Mouse (Mus musculus) embryonic facial prominence, embryonic 15.5 days (tissue): ENCODE results near the gene Gm281. TPM values are rescaled to one million over a fixed set of nuclear protein-coding genes. Genes with fewer than 3 reads are reported as not detected.
"Not testable (repeated sequence)": the region's sequence is repeated elsewhere in the genome, so short reads cannot be mapped to it uniquely, and the experiment has no call there.

Experiments used
- ATAC-seq: fragments of 200-750 bp; cut with Nextera tagmentation; 2 replicates; pipeline ENCODE4 v1.8.0; 2017; ENCODE audit warnings: low read depth, moderate TSS enrichment; ENCODE audit not compliant: insufficient number of reproducible peaks, low FRiP score, low TSS enrichment
- H3K27ac ChIP-seq: fragments of 300-500 bp; sonication (generic); replicated peaks from 2 replicates; pipeline ENCODE4 v1.5.1; 2015; ENCODE audit warnings: mild to moderate bottlenecking, inconsistent platforms
- H3K27me3 ChIP-seq: fragments of 300-500 bp; sonication (generic); 2 replicates; pipeline ENCODE4 v1.6.1; 2015; ENCODE audit warnings: inconsistent platforms
- H3K36me3 ChIP-seq: fragments of 300-500 bp; sonication (generic); 2 replicates; pipeline ENCODE4 v1.6.1; 2015; ENCODE audit warnings: mild to moderate bottlenecking, inconsistent platforms
- H3K4me1 ChIP-seq: fragments of 300-500 bp; sonication (generic); 2 replicates; pipeline ENCODE4 v1.6.1; 2015; ENCODE audit warnings: inconsistent platforms
- H3K4me2 ChIP-seq: fragments of 300-500 bp; sonication (generic); replicated peaks from 2 replicates; pipeline ENCODE4 v1.6.1; 2015; ENCODE audit warnings: mild to moderate bottlenecking, inconsistent platforms
- H3K4me3 ChIP-seq: fragments of 300-500 bp; sonication (generic); replicated peaks from 2 replicates; pipeline ENCODE4 v1.5.1; 2015; ENCODE audit warnings: mild to moderate bottlenecking, inconsistent platforms
- H3K9ac ChIP-seq: fragments of 300-500 bp; sonication (generic); 2 replicates; pipeline ENCODE4 v1.6.1; 2015; ENCODE audit warnings: inconsistent platforms
- H3K9me3 ChIP-seq: fragments of 300-500 bp; sonication (generic); replicated peaks from 2 replicates; pipeline ENCODE4 v1.6.1; 2016; ENCODE audit warnings: inconsistent platforms
- WGBS: fragments of 180-500 bp; shearing (Covaris S2); methylation state at CpG from one replicate; pipeline ENCODE4 v1.1.7; 2015; 5-methylcytosine and 5-hydroxymethylcytosine counted together
- polyA plus RNA-seq: library from polyadenylated mRNA; unstranded; fragments of >200 nt; fragmentation: Nextera tagmentation; extraction: Ambion mirVana; gene quantifications from 2 replicates; pipeline ENCODE4 v1.2.1, GENCODE M21; 2015

Gene Gm281
- 0.72 and 1.5 TPM in 2 replicates for polyA plus RNA-seq

DNA sequence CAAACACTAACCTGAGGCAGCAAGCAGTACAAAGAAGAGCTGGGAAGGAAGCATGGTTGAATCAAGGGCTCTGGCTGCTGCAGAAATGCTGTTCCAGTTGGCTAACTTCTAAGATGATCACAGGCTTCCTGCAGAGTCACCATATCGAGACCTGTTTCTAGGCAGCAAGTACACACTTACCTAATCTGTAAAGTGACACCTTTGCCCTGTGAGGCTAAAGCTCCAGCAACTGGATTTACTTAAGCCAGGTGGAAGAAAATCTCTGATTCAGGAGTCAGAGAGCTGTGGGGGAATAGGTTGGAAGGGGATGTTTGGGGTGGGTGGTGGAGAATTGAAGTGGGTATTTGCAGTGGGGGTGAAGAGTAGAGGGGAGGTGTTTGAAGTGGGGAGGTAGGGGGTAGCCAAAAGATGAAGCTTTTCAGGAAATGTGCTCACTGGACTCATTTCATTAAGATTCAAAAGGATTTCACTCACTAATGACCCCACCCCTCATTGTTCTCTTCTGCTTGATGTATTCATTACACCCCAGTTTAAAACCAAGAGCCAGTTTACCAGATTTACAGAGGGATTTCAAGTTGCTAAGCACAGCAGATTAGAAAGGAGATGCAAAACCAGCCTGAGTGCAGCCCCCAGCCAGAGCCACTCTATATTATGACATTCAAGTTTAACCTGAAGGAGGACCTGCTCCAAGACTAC is at the start of gene Gm281:
Gene Gm281, minus strand, starts transcription at position 92 of the 696 bp plus-strand sequence.
- Histone ChIP-seq H3K4me1 (no peaks in the 10 kb centered on the region), H3K36me3 (no peaks in the 10 kb centered on the region), H3K27me3 (no peaks in the 10 kb centered on the region), H3K4me2 (no peak within 1 kb of the TSS), H3K4me3 (no peak within 1 kb of the TSS), H3K9me3 (no peaks in the 10 kb centered on the region), H3K9ac (no peak within 1 kb of the TSS), H3K27ac (no peak within 1 kb of the TSS)
- WGBS: 31% methylated on average over 1 of the region's 1 CpGs
- no peak for ATAC-seq

DNA sequence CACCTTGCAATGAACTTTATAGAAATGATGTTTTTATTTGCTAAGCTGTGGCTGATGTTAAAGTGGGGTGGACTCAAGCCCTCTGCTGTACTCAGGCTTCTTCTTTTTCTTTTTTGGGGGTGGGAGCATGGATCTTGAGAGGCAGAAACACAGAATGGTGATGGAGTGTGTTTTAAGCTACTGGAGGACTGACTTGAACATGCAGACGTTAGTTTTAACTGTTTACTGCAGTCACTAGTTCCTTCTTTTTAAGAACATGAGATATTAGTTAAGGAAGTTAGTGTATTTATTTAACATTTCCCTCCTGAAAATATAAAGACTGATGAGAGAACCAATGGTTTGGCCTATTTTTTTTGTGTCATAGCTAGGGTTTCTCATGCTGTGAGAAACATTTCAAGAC is 49.2 kb upstream of the Gm281 start:
- Histone ChIP-seq H3K36me3 (no peaks in the 10 kb centered on the region), H3K27me3 (no peaks in the 10 kb centered on the region), H3K4me1 (peaks cover 9% of the 10 kb centered on the region; the same call in 1 of the 2 replicates), H3K9me3 (no peaks in the 10 kb centered on the region), H3K4me2 (no peak overlapping the region), H3K9ac (no peak overlapping the region), H3K4me3 (no peak overlapping the region), H3K27ac (no peak overlapping the region)
- WGBS: 77% methylated on average over 1 of the region's 1 CpGs
- ATAC-seq: no peak

DNA sequence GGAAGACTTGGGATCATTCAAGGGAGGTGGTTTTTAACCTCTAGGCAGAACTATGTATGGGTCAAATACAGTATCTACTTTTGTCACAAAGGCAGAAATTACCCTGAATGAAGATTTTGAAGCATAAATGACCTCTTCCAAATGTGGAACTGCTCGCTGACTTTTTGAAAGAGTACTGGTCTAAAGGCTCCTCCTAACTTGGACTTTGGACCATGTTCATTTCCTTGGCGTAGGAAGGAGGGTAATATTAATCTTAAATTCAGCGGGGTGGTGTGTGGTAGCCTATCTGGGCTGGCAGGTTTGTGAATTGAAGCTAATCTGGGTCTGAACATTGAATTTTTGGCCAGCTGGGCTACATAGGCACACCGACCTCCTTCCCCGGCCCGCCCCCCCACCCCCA is 48.2 kb upstream of the Gm281 start:
- no peak for ATAC-seq
- no peaks in the 10 kb centered on the region for H3K27me3 ChIP-seq
- no peak overlapping the region for H3K9ac ChIP-seq
- H3K9me3 ChIP-seq: no peaks in the 10 kb centered on the region
- no peak overlapping the region for H3K4me3 ChIP-seq
- peaks cover 9% of the 10 kb centered on the region; the same call in 1 of the 2 replicates for H3K4me1 ChIP-seq
- whole genome bisulfite sequencing: 87% methylated on average over 6 of the region's 6 CpGs
- no peak overlapping the region for H3K4me2 ChIP-seq
- no peaks in the 10 kb centered on the region for H3K36me3 ChIP-seq
- no peak overlapping the region for H3K27ac ChIP-seq

DNA sequence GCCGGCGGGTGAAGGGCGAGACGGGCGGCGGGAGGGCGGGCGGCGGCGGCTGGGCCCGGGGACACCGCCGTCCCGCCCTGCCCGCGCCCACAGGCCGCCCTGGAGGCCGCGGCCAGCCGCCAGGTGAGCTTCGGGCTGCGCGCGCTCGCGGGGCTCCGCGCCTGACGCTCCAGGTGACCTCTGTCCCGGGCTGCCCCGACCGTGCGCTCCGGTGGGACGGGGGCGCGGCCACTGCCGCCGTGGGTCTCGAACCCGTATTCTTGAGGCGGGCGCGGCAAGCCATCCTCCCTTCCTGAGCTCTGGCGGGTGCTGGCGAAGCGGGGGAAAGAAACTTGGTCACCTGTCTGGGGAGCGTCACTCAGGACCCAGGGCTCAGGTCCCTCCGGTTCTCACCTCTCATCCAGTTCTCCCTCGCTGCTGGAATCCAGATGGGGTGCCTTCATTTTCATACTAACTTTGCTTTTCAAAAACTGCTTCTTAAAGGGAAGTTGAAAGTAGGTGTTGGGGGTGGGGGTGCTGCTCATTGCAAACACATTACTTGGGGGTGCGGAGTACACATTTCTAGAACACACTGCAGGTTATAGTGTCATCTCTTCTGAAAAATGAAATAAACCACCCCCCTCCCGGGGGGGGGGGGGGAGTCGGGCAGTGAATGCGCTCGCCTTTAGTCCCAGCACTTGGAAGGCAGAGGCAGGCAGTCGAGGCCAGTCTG is 47.3 kb upstream of the Gm281 start, which contains the start of the genes Atxn7 and Thoc7:
Gene Atxn7, plus strand, starts transcription at position 40 of the 712 bp plus-strand sequence.
Gene Thoc7, minus strand, starts transcription at position 452 of the 712 bp plus-strand sequence.
- Histone ChIP-seq H3K27ac (peak within 1 kb of the TSS; percentile 84), H3K9ac (peak within 1 kb of the TSS; percentile 81), H3K4me3 (peak within 1 kb of the TSS; percentile 89), H3K9me3 (no peaks in the 10 kb centered on the region), H3K27me3 (no peaks in the 10 kb centered on the region), H3K4me1 (peaks cover 9% of the 10 kb centered on the region; the same call in 1 of the 2 replicates), H3K36me3 (no peaks in the 10 kb centered on the region), H3K4me2 (peak within 1 kb of the TSS; percentile 58)
- 4% methylated on average over 29 of the region's 56 CpGs for WGBS
- peak; percentile 66 for ATAC-seq

GRCm38 (mm10) chr14:13960482-13961325 is 46.4 kb upstream of the Gm281 start:
- peak; percentile 84 for ATAC-seq
- Histone ChIP-seq H3K36me3 (peaks cover 5% of the 10 kb centered on the region; the same call in 1 of the 2 replicates), H3K9me3 (no peaks in the 10 kb centered on the region), H3K4me3 (peak overlapping the region; percentile 89), H3K4me1 (peaks cover 9% of the 10 kb centered on the region; the same call in 1 of the 2 replicates), H3K4me2 (peak overlapping the region; percentile 58), H3K27me3 (no peaks in the 10 kb centered on the region), H3K9ac (peak overlapping the region; percentile 81), H3K27ac (peak overlapping the region; percentile 84)
- under 1% methylated on average over 49 of the region's 75 CpGs for WGBS

GRCm38 (mm10) chr14:13960079-13960478 is 45.8 kb upstream of the Gm281 start:
- H3K36me3 ChIP-seq: peaks cover 10% of the 10 kb centered on the region
- no peaks in the 10 kb centered on the region for H3K27me3 ChIP-seq
- H3K4me1 ChIP-seq: peaks cover 9% of the 10 kb centered on the region; the same call in 1 of the 2 replicates
- H3K27ac ChIP-seq: peak overlapping the region; percentile 84
- peak overlapping the region; percentile 89 for H3K4me3 ChIP-seq
- H3K4me2 ChIP-seq: peak overlapping the region; percentile 58
- 0% methylated on average over 9 of the region's 9 CpGs for WGBS
- no peaks in the 10 kb centered on the region for H3K9me3 ChIP-seq
- no peak for ATAC-seq
- peak overlapping the region; percentile 81 for H3K9ac ChIP-seq

DNA sequence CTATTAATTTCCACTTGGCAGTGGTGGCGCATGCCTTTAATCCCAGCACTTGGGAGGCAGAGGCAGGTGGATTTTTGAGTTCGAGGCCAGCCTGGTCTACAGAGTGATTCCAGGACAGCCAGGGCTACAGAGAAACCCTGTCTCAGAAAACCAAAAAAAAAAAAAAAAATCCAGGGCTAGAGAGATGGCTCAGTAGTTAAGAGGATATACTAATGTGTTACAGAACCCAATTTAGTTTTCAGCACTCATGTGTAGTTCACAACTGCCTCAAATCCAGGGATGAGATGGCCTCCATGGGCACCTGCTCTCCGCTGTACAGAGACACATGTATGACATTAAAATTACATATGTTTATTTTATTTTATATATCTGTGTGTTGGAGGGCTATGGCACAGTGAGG is 37.9 kb upstream of the Gm281 start:
- WGBS: 94% methylated on average over 3 of the region's 3 CpGs

DNA sequence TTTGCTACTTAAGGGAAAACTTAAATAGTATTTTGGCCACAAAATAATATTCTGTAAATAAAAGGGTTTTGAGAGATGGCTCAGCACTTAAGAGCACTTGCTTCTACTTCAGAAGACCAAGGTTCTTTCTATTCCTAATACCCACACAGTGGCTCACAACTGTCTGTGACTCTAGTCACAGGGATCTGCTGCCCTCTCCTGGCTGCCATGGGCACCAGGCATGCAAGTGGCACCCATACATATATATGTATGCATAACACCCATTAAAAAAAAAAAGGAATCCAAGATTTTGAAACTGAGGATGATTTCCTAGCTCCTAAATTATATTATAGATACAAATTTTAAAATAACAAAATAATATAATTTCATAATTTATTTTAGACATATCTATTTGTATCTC is 36.1 kb upstream of the Gm281 start:
- Histone ChIP-seq H3K4me3 (no peak overlapping the region), H3K4me1 (no peaks in the 10 kb centered on the region), H3K9ac (no peak overlapping the region), H3K36me3 (peaks cover 44% of the 10 kb centered on the region), H3K4me2 (no peak overlapping the region), H3K9me3 (no peaks in the 10 kb centered on the region), H3K27me3 (no peaks in the 10 kb centered on the region), H3K27ac (no peak overlapping the region)
- no peak for ATAC-seq

More for the DNA sequence above, 37.9 kb upstream of the Gm281 start:
- H3K27me3 ChIP-seq, H3K9me3 ChIP-seq, H3K27ac ChIP-seq, ATAC-seq, H3K4me1 ChIP-seq, H3K4me3 ChIP-seq, H3K4me2 ChIP-seq, H3K9ac ChIP-seq: not testable (repeated sequence)
- H3K36me3 ChIP-seq: peaks cover 52% of the 10 kb centered on the region

DNA sequence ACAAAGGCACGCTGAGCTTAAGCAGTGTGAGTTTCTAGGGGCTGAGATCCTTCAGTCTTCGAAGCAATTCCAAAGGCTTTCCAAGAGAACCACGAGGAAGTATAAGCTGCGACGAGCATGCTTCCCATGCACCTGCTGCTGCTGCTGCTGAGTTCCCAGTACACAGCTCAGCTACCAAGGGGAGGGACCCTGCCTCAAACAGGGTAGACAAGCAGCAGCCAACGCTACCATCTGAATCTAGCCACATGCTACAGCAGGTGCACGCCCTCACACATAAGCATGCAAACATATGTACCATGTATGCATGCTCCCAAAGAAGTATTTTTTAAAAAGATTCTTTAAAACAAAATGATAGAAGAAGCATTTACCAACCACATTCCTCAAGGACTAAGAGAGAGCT is 34.1 kb upstream of the Gm281 start:
- 91% methylated on average over 7 of the region's 7 CpGs for WGBS
- ATAC-seq: no peak
- Histone ChIP-seq H3K9me3 (no peaks in the 10 kb centered on the region), H3K4me3 (no peak overlapping the region), H3K27me3 (no peaks in the 10 kb centered on the region), H3K36me3 (peaks cover 42% of the 10 kb centered on the region), H3K27ac (no peak overlapping the region), H3K9ac (no peak overlapping the region), H3K4me2 (no peak overlapping the region), H3K4me1 (no peaks in the 10 kb centered on the region)

DNA sequence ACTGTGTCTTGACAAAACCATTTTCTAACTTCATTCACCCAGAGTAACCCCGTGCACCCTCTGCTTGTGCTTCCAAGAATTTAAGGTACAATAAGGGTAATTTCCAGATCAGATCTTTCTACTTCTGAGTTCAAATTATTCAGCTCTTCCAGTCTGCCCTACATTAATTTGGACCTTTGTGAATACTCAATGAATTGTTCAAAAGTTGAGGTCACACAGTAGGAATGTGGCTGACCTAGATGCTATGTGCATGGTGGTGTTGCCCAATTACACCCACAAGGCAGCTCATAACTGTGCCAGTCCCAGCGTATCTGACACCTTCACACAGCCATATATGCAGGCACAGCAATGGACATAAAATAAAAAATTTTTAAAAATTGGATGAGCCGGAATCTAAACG is 30.4 kb upstream of the Gm281 start:
- WGBS: 92% methylated on average over 4 of the region's 4 CpGs
- no peak overlapping the region for H3K4me2 ChIP-seq
- peaks cover 20% of the 10 kb centered on the region for H3K36me3 ChIP-seq
- no peak overlapping the region for H3K27ac ChIP-seq
- ATAC-seq: no peak
- no peaks in the 10 kb centered on the region for H3K4me1 ChIP-seq
- no peaks in the 10 kb centered on the region for H3K27me3 ChIP-seq
- no peak overlapping the region for H3K4me3 ChIP-seq
- no peak overlapping the region for H3K9ac ChIP-seq
- no peaks in the 10 kb centered on the region for H3K9me3 ChIP-seq

GRCm38 (mm10) chr14:13934052-13934371 is 19.7 kb upstream of the Gm281 start:
- H3K4me3 ChIP-seq: peak overlapping the region; percentile 40
- peaks cover 8% of the 10 kb centered on the region; the same call in 1 of the 2 replicates for H3K4me1 ChIP-seq
- 40% methylated on average over 5 of the region's 5 CpGs for WGBS
- no peaks in the 10 kb centered on the region for H3K9me3 ChIP-seq
- no peak overlapping the region for H3K9ac ChIP-seq
- H3K27me3 ChIP-seq: no peaks in the 10 kb centered on the region
- no peaks in the 10 kb centered on the region for H3K36me3 ChIP-seq
- ATAC-seq: no peak
- H3K27ac ChIP-seq: no peak overlapping the region
- peak overlapping the region; percentile 69 for H3K4me2 ChIP-seq
